Mouse (Mus musculus): ENCODE measurements at regions not wholly inside any gene's neighbourhood (a gene's known extent, or its start where the extent isn't known, plus 50 kb on each side); places are given as distances from the start of the nearest gene placed in this dataset.
A peak's percentile ranks its signal among the peaks of the same experiment; 100 is the strongest.

- H3K9ac ChIP-seq (replicated peaks) = no peak overlapping the region
- no peak overlapping the region for H3K4me2 ChIP-seq
- WGBS = 79% methylated on average over 4 of the region's 4 CpGs
- no peaks in the 10 kb centered on the region for H3K27me3 ChIP-seq
- H3K9me3 ChIP-seq = no peaks in the 10 kb centered on the region
- no peaks in the 10 kb centered on the region for H3K36me3 ChIP-seq
- no peak overlapping the region for H3K4me3 ChIP-seq (replicated peaks)
- H3K27ac ChIP-seq = no peak overlapping the region
- H3K4me1 ChIP-seq (replicated peaks) = peaks cover 13% of the 10 kb centered on the region
- no peak for ATAC-seq (ENCODE audit: insufficient number of reproducible peaks, insufficient read depth, low FRiP score, low TSS enrichment, low read depth)
Measured at GRCm38 (mm10) chr13:31364369-31364768, 191.6 kb upstream of the Foxq1 start.

- Histone ChIP-seq H3K27ac (no peak overlapping the region), H3K4me3 (replicated peaks) (no peak overlapping the region), H3K9ac (replicated peaks) (no peak overlapping the region), H3K27me3 (no peaks in the 10 kb centered on the region), H3K4me2 (no peak overlapping the region), H3K36me3 (no peaks in the 10 kb centered on the region), H3K9me3 (no peaks in the 10 kb centered on the region), H3K4me1 (replicated peaks) (peaks cover 19% of the 10 kb centered on the region)
- 91% methylated on average over 3 of the region's 3 CpGs for WGBS
- no peak for ATAC-seq (ENCODE audit: insufficient number of reproducible peaks, insufficient read depth, low FRiP score, low TSS enrichment, low read depth)
Measured at GRCm38 (mm10) chr13:31367226-31367625, 188.7 kb upstream of the Foxq1 start.

- Histone ChIP-seq H3K36me3 (no peaks in the 10 kb centered on the region), H3K4me2 (no peak overlapping the region), H3K9ac (replicated peaks) (no peak overlapping the region), H3K27ac (no peak overlapping the region), H3K4me3 (replicated peaks) (no peak overlapping the region), H3K9me3 (no peaks in the 10 kb centered on the region), H3K4me1 (replicated peaks) (peaks cover 13% of the 10 kb centered on the region), H3K27me3 (no peaks in the 10 kb centered on the region)
- WGBS = 78% methylated on average over 4 of the region's 4 CpGs
- no peak for ATAC-seq (ENCODE audit: insufficient number of reproducible peaks, insufficient read depth, low FRiP score, low TSS enrichment, low read depth)
Measured at GRCm38 (mm10) chr13:31369182-31369581, 186.8 kb upstream of the Foxq1 start.

- ATAC-seq (ENCODE audit: insufficient number of reproducible peaks, insufficient read depth, low FRiP score, low TSS enrichment, low read depth) = no peak
- peaks cover 13% of the 10 kb centered on the region for H3K4me1 ChIP-seq (replicated peaks)
- 0 out of 2 replicates have a peak overlapping the region, but pooled peaks have one; percentile 20 for H3K27ac ChIP-seq
- WGBS = 31% methylated on average over 6 of the region's 6 CpGs
- no peaks in the 10 kb centered on the region for H3K9me3 ChIP-seq
- H3K27me3 ChIP-seq = no peaks in the 10 kb centered on the region
- H3K4me3 ChIP-seq (replicated peaks) = no peak overlapping the region
- H3K4me2 ChIP-seq = no peak overlapping the region
- H3K36me3 ChIP-seq = no peaks in the 10 kb centered on the region
- no peak overlapping the region for H3K9ac ChIP-seq (replicated peaks)
Measured at GRCm38 (mm10) chr13:31370873-31371272, 185.1 kb upstream of the Foxq1 start.

GRCm38 (mm10) chr13:31374006-31374405 lies 181.9 kb upstream of the Foxq1 start:
- ATAC-seq (ENCODE audit: insufficient number of reproducible peaks, insufficient read depth, low FRiP score, low TSS enrichment, low read depth) = no peak
- no peak overlapping the region for H3K4me2 ChIP-seq
- 64% methylated on average over 5 of the region's 5 CpGs for WGBS

GRCm38 (mm10) chr13:31393421-31394215 lies 162.3 kb upstream of the Foxq1 start:
- H3K27ac ChIP-seq = no peak overlapping the region
- WGBS = 75% methylated on average over 4 of the region's 4 CpGs
- H3K9ac ChIP-seq (replicated peaks) = no peak overlapping the region
- no peaks in the 10 kb centered on the region for H3K27me3 ChIP-seq
- H3K4me3 ChIP-seq (replicated peaks) = no peak overlapping the region
- H3K9me3 ChIP-seq = no peaks in the 10 kb centered on the region
- no peaks in the 10 kb centered on the region for H3K36me3 ChIP-seq
- ATAC-seq (ENCODE audit: insufficient number of reproducible peaks, insufficient read depth, low FRiP score, low TSS enrichment, low read depth) = no peak
- no peak overlapping the region for H3K4me2 ChIP-seq
- H3K4me1 ChIP-seq (replicated peaks) = peaks cover 4% of the 10 kb centered on the region; the same call in 1 of the 2 replicates

More at GRCm38 (mm10) chr13:31374006-31374405, 181.9 kb upstream of the Foxq1 start:
- H3K27ac ChIP-seq = no peak overlapping the region
- H3K36me3 ChIP-seq = no peaks in the 10 kb centered on the region
- no peak overlapping the region for H3K4me3 ChIP-seq (replicated peaks)
- H3K27me3 ChIP-seq = no peaks in the 10 kb centered on the region
- H3K9me3 ChIP-seq = no peaks in the 10 kb centered on the region
- H3K9ac ChIP-seq (replicated peaks) = no peak overlapping the region
- peaks cover 13% of the 10 kb centered on the region for H3K4me1 ChIP-seq (replicated peaks)

GRCm38 (mm10) chr13:31396216-31396910 lies 159.6 kb upstream of the Foxq1 start:
- Histone ChIP-seq H3K4me1 (replicated peaks) (peaks cover 4% of the 10 kb centered on the region; the same call in 1 of the 2 replicates), H3K9ac (replicated peaks) (no peak overlapping the region), H3K4me3 (replicated peaks) (no peak overlapping the region), H3K4me2 (no peak overlapping the region), H3K27ac (no peak overlapping the region), H3K27me3 (no peaks in the 10 kb centered on the region), H3K36me3 (no peaks in the 10 kb centered on the region), H3K9me3 (no peaks in the 10 kb centered on the region)
- no peak for ATAC-seq (ENCODE audit: insufficient number of reproducible peaks, insufficient read depth, low FRiP score, low TSS enrichment, low read depth)
- WGBS = 56% methylated on average over 5 of the region's 5 CpGs

GRCm38 (mm10) chr13:31397246-31397645 lies 158.7 kb upstream of the Foxq1 start:
- Histone ChIP-seq H3K9ac (replicated peaks) (no peak overlapping the region), H3K27ac (no peak overlapping the region), H3K4me2 (no peak overlapping the region), H3K36me3 (no peaks in the 10 kb centered on the region), H3K4me1 (replicated peaks) (peaks cover 4% of the 10 kb centered on the region; the same call in 1 of the 2 replicates), H3K27me3 (no peaks in the 10 kb centered on the region), H3K9me3 (no peaks in the 10 kb centered on the region), H3K4me3 (replicated peaks) (no peak overlapping the region)
- no peak for ATAC-seq (ENCODE audit: insufficient number of reproducible peaks, insufficient read depth, low FRiP score, low TSS enrichment, low read depth)
- 9% methylated on average over 10 of the region's 10 CpGs for WGBS

- Histone ChIP-seq H3K4me3 (replicated peaks) (no peak overlapping the region), H3K27me3 (no peaks in the 10 kb centered on the region), H3K9ac (replicated peaks) (no peak overlapping the region), H3K36me3 (no peaks in the 10 kb centered on the region), H3K9me3 (no peaks in the 10 kb centered on the region), H3K27ac (no peak overlapping the region), H3K4me1 (replicated peaks) (peaks cover 4% of the 10 kb centered on the region; the same call in 1 of the 2 replicates), H3K4me2 (no peak overlapping the region)
- no peak for ATAC-seq (ENCODE audit: insufficient number of reproducible peaks, insufficient read depth, low FRiP score, low TSS enrichment, low read depth)
- 97% methylated on average over 2 of the region's 2 CpGs for WGBS
Measured at GRCm38 (mm10) chr13:31400401-31400800, 155.5 kb upstream of the Foxq1 start.

GRCm38 (mm10) chr13:31405312-31405711 lies 150.6 kb upstream of the Foxq1 start:
- H3K4me3 ChIP-seq (replicated peaks) = no peak overlapping the region
- ATAC-seq (ENCODE audit: insufficient number of reproducible peaks, insufficient read depth, low FRiP score, low TSS enrichment, low read depth) = no peak
- no peaks in the 10 kb centered on the region for H3K9me3 ChIP-seq
- no peaks in the 10 kb centered on the region for H3K4me1 ChIP-seq (replicated peaks)
- no peaks in the 10 kb centered on the region for H3K36me3 ChIP-seq
- no peaks in the 10 kb centered on the region for H3K27me3 ChIP-seq
- no peak overlapping the region for H3K4me2 ChIP-seq
- 78% methylated on average over 2 of the region's 2 CpGs for WGBS
- no peak overlapping the region for H3K27ac ChIP-seq
- no peak overlapping the region for H3K9ac ChIP-seq (replicated peaks)

GRCm38 (mm10) chr13:31408439-31409122 lies 147.4 kb upstream of the Foxq1 start:
- H3K9ac ChIP-seq (replicated peaks) = no peak overlapping the region
- no peaks in the 10 kb centered on the region for H3K27me3 ChIP-seq
- no peak overlapping the region for H3K4me2 ChIP-seq
- 45% methylated on average over 10 of the region's 10 CpGs for WGBS
- no peaks in the 10 kb centered on the region for H3K9me3 ChIP-seq
- no peak for ATAC-seq (ENCODE audit: insufficient number of reproducible peaks, insufficient read depth, low FRiP score, low TSS enrichment, low read depth)
- H3K4me1 ChIP-seq (replicated peaks) = no peaks in the 10 kb centered on the region
- no peak overlapping the region for H3K4me3 ChIP-seq (replicated peaks)
- no peak overlapping the region for H3K27ac ChIP-seq
- H3K36me3 ChIP-seq = no peaks in the 10 kb centered on the region
